Mouse (Mus musculus): ENCODE data around the gene Ntm.

GRCm38 (mm10) chr9:29750371-29751014 is 212.4 kb downstream of the Ntm start:
- no peak for TF ChIP-seq CTCF (IDR thresholded peaks at IDR 0.05)
- TF ChIP-seq EP300 (IDR thresholded peaks at IDR 0.05; ENCODE audit: insufficient read depth, low read depth, low read length), result no peak
- no peak for TF ChIP-seq POLR2A (IDR thresholded peaks at IDR 0.05; ENCODE audit: insufficient read depth, low read depth, low read length)

Data from heart, adult 2 months (tissue).